Mouse (Mus musculus) G1E (cell line): ENCODE data around the gene Casp3.

Experiments
- CTCF ChIP-seq: IDR thresholded peaks from 2 replicates; pipeline ENCODE4 v1.5.1; 2012; ENCODE audit warnings: low read depth, low read length, inconsistent platforms, mixed read lengths
- POLR2AphosphoS5 ChIP-seq: IDR thresholded peaks from 2 replicates; pipeline ENCODE4 v1.6.1; 2012; ENCODE audit warnings: low read depth, low read length, inconsistent platforms; ENCODE audit not compliant: insufficient replicate concordance

- TF ChIP-seq CTCF (no peak), POLR2AphosphoS5 (no peak)
Measured at GRCm38 (mm10) chr8:46573446-46573845, 43.6 kb upstream of the Casp3 start.
